Mouse (Mus musculus): ENCODE measurements around the gene Hvcn1.
"Not testable (repeated sequence)": the region's sequence is repeated elsewhere in the genome, so short reads cannot be mapped to it uniquely, and the experiment has no call there.

Gene Hvcn1

GRCm38 (mm10) chr5:122204180-122204579 lies 2.4 kb upstream of the Hvcn1 start:
- DNase-seq (ENCODE audit: low read depth, low spot score) = no peak

GRCm38 (mm10) chr5:122208909-122209308 lies 2.3 kb downstream of the Hvcn1 start:
- no peak for DNase-seq (ENCODE audit: low read depth, low spot score)

- DNase-seq (ENCODE audit: low read depth, low spot score) = peak; percentile 96
These were observed 3.2 kb downstream of the Hvcn1 start for GRCm38 (mm10) chr5:122209591-122210368.

- no peak for DNase-seq (ENCODE audit: low read depth, low spot score)
These were observed 4.3 kb downstream of the Hvcn1 start for GRCm38 (mm10) chr5:122210890-122211289.

DNA sequence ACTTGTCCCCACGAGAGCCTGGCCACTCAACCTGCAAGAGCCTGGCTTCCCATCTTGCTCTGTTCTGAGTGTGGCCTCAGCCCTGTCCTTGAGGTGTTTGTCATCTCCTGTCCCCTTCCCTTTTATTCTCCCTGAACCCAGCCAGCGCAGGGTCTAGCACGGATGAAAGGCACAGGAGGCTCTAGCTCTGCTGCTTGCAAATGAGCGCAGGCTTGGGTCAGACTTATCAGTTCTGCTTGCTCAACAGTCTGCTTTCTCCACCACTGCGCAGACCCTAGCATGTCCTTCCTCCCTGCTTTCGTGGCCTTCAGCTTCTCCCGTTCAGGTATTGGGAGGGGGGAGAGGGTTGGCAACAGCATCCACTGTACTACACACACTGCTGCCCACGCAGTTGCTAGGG lies 5.5 kb downstream of the Hvcn1 start:
- DNase-seq (ENCODE audit: low read depth, low spot score) = no peak

DNA sequence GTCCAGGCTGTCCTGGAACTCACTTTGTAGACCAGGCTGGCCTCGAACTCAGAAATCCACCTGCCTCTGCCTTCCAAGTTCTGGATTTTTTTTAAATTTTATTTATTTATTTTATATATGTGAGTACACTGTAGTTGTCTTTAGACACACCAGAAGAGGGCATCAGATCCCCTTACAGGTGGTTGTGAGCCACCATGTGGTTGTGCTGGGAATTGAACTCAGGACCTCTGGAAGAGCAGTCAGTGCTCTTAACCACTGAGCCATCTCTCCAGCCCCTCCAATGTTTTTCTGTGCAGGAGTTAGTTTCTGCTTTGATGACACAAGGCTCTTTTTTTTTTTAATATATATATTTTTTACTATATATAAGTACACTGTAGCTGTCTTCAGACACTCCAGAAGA lies 6.2 kb downstream of the Hvcn1 start:
- not testable (repeated sequence) for DNase-seq (ENCODE audit: low read depth, low spot score)

GRCm38 (mm10) chr5:122213861-122214260 lies 7.3 kb downstream of the Hvcn1 start:
- no peak for DNase-seq (ENCODE audit: low read depth, low spot score)

DNA sequence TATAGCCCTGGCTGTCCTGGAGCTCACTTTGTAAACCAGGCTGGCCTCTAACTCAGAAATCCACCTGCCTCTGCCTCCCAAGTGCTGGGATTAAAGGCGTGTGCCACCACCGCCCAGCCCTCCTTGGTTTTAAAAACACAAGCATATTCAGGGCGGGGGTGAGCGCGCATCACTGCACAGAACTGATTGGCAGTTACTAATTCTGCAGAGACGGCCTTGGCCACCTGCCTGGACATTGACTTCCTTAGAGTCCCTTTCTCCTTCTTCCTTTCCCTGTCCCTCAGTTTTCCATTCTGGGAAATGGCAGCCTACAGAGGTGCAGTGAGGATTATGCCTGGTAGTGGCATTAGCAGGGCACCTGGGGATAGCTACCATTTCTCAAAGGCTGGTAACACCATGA lies 11.0 kb downstream of the Hvcn1 start:
- DNase-seq (ENCODE audit: low read depth, low spot score) = no peak

GRCm38 (mm10) chr5:122218109-122218905 lies 11.7 kb downstream of the Hvcn1 start:
- no peak for DNase-seq (ENCODE audit: low read depth, low spot score)

DNA sequence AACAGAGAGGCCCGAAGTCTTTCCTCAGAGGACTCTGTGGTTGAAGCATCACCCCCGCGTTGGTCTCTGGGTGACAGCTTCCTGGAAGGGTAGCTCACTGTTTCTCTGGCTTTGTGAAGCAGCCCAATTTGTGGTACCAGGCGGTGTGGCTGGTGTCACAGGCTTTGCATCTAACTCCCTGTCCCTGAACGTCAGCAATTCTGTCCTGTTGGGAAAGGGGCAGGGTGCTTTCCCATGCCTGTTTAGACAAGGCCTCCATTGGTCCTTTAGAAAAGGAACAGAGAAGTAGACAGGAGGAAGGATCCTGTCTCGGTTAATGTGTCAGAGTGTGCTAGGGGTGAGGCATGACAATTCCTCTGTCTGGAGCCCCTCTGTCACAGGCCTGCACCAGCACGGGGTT lies 12.3 kb downstream of the Hvcn1 start:
- DNase-seq (ENCODE audit: low read depth, low spot score) = no peak

GRCm38 (mm10) chr5:122219655-122220629 lies 13.3 kb downstream of the Hvcn1 start:
- no peak for DNase-seq (ENCODE audit: low read depth, low spot score)

- no peak for DNase-seq (ENCODE audit: low read depth, low spot score)
These were observed 14.5 kb downstream of the Hvcn1 start for GRCm38 (mm10) chr5:122221085-122221484.

DNA sequence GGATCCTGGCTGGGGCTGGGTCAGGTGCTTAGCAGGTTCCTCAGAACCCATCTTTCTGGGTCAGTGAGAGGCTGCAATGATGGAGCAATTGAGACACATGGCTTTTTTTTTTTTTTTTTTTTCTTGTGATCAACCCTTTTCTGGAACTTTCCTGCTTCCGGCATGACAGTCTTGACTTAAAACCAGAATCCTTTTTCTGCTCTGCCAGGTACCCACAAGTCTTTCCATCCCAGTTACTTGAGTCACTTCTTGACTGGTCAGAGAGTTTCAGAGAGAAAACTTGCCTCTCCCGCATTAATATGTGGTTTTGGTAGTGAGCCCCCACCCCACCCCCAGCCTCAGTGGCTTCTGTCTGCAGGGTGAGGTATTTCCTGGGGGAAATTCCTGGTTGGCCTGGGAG lies 17.7 kb downstream of the Hvcn1 start:
- no peak for DNase-seq (ENCODE audit: low read depth, low spot score)

- no peak for DNase-seq (ENCODE audit: low read depth, low spot score)
These were observed 21.7 kb downstream of the Hvcn1 start for GRCm38 (mm10) chr5:122228271-122228765.

- DNase-seq (ENCODE audit: low read depth, low spot score) = no peak
These were observed 22.2 kb downstream of the Hvcn1 start for GRCm38 (mm10) chr5:122228772-122229171.

- no peak for DNase-seq (ENCODE audit: low read depth, low spot score)
These were observed 24.2 kb downstream of the Hvcn1 start for GRCm38 (mm10) chr5:122230816-122231215.

DNA sequence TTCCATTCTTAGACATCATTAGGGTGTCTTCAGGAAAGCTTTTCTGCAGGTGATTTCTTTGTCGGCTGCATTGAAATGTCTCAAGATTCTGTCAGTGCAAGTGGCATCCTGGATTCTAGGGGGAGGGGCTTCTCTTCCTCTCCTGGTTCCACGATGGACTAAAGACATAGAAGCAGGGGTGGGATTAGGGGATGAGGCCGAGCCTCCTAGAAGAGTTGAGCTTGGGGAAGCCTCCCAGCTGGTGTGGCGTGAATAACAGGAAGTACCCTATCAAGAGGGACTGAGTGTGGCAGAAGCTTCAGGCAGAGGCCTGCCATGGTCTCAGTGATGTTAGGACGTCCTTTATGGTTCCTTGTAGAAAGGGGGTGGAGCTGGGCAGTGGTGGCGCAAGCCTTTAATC lies 24.8 kb downstream of the Hvcn1 start:
- DNase-seq (ENCODE audit: low read depth, low spot score) = no peak

DNA sequence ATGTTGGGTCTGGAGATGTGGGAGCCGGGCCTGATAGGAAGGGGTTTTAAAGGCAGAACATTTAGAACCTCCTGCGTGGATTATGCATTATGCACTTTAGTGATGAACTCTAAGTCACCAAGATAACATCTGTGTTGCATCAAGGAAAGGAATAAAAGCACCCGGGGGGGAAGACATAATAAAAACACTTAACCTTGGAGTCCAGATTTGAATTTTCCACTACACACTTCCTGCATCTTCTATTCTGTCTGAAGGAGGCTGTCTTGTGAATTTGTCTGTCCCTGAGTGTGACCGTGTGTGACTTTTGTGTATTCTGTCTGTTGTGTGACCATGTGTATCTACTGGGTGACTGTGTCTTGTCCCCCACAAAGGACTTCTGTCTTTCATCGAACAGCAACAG lies 25.4 kb downstream of the Hvcn1 start:
- no peak for DNase-seq (ENCODE audit: low read depth, low spot score)

GRCm38 (mm10) chr5:122233077-122233581 lies 26.5 kb downstream of the Hvcn1 start:
- no peak for DNase-seq (ENCODE audit: low read depth, low spot score)

GRCm38 (mm10) chr5:122233695-122234094 lies 27.1 kb downstream of the Hvcn1 start:
- DNase-seq (ENCODE audit: low read depth, low spot score) = no peak

Data from ES-CJ7 (cell line).